Mouse (Mus musculus): Measurements from ENCODE around the gene Krt7. TPM values are rescaled to one million over a fixed set of nuclear protein-coding genes. Genes with fewer than 3 reads are reported as not detected.
A peak's percentile ranks its signal among the peaks of the same experiment; 100 is the strongest.

The Krt7 gene
- polyA plus RNA-seq, 1 experiment from 2014 or later = 86.1 TPM

- no peak overlapping the region for H3K4me3 ChIP-seq (ENCODE audit: low read depth, low read length)
- no peaks in the 10 kb centered on the region for H3K27me3 ChIP-seq (replicated peaks; ENCODE audit: control insufficient read depth, insufficient read depth, low read length)
- H3K27ac ChIP-seq (ENCODE audit: low read depth, low read length) = no peak overlapping the region
- H3K9ac ChIP-seq (ENCODE audit: low read depth, low read length) = no peak overlapping the region
- no peaks in the 10 kb centered on the region for H3K9me3 ChIP-seq (ENCODE audit: control insufficient read depth)
- no peaks in the 10 kb centered on the region; the same call in 1 of the 2 replicates for H3K4me1 ChIP-seq (replicated peaks; ENCODE audit: control insufficient read depth, insufficient read depth, low read length)
- 83% methylated on average over 3 of the region's 3 CpGs for WGBS
- TF ChIP-seq CTCF (IDR thresholded peaks at IDR 0.05; ENCODE audit: low read depth) = no peak
- no peak overlapping the region for H3K4me2 ChIP-seq (replicated peaks; ENCODE audit: low read depth)
- ATAC-seq = no peak
- 0 out of 2 replicates have a peak, but pooled peaks cover 6% of the 10 kb centered on the region for H3K36me3 ChIP-seq (ENCODE audit: control insufficient read depth, insufficient read depth)
These were observed 13.9 kb upstream of the Krt7 start for GRCm38 (mm10) chr15:101396921-101397320.

- WGBS = 41% methylated on average over 2 of the region's 2 CpGs
These were observed 13.2 kb upstream of the Krt7 start for GRCm38 (mm10) chr15:101397683-101398082.

DNA sequence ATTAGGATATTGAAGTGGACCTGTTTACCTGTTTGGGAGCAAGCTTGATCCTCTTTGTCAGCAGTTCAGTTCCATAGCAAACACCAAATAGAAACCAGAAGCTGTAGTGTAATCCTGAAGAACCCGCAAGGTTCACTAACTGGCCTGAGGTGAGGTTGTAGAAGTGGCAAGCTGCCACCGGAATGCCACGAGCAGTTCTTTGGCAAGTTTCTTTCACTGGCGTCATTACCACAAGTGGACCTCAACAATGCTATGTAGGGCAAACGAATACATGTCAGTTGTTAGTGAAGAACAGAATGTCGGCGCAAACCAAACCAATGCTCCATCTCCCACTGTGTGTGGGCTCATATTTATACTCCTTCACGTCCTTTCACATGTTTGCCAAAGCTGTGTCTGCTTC, 12.6 kb upstream of the Krt7 start:
- Histone ChIP-seq H3K27ac (ENCODE audit: low read depth, low read length) (no peak overlapping the region), H3K27me3 (replicated peaks; ENCODE audit: control insufficient read depth, insufficient read depth, low read length) (no peaks in the 10 kb centered on the region), H3K4me2 (replicated peaks; ENCODE audit: low read depth) (no peak overlapping the region), H3K9ac (ENCODE audit: low read depth, low read length) (no peak overlapping the region), H3K36me3 (ENCODE audit: control insufficient read depth, insufficient read depth) (0 out of 2 replicates have a peak, but pooled peaks cover 6% of the 10 kb centered on the region), H3K4me3 (ENCODE audit: low read depth, low read length) (no peak overlapping the region), H3K4me1 (replicated peaks; ENCODE audit: control insufficient read depth, insufficient read depth, low read length) (no peaks in the 10 kb centered on the region; the same call in 1 of the 2 replicates), H3K9me3 (ENCODE audit: control insufficient read depth) (no peaks in the 10 kb centered on the region)
- ATAC-seq = no peak
- 83% methylated on average over 8 of the region's 8 CpGs for WGBS
- no peak for TF ChIP-seq CTCF (IDR thresholded peaks at IDR 0.05; ENCODE audit: low read depth)

More at GRCm38 (mm10) chr15:101397683-101398082, 13.2 kb upstream of the Krt7 start:
- no peak overlapping the region for H3K4me3 ChIP-seq (ENCODE audit: low read depth, low read length)
- H3K36me3 ChIP-seq (ENCODE audit: control insufficient read depth, insufficient read depth) = 0 out of 2 replicates have a peak, but pooled peaks cover 6% of the 10 kb centered on the region
- H3K4me2 ChIP-seq (replicated peaks; ENCODE audit: low read depth) = no peak overlapping the region
- no peaks in the 10 kb centered on the region for H3K27me3 ChIP-seq (replicated peaks; ENCODE audit: control insufficient read depth, insufficient read depth, low read length)
- H3K27ac ChIP-seq (ENCODE audit: low read depth, low read length) = no peak overlapping the region
- no peaks in the 10 kb centered on the region for H3K9me3 ChIP-seq (ENCODE audit: control insufficient read depth)
- ATAC-seq = peak; percentile 53
- H3K9ac ChIP-seq (ENCODE audit: low read depth, low read length) = no peak overlapping the region
- no peak for TF ChIP-seq CTCF (IDR thresholded peaks at IDR 0.05; ENCODE audit: low read depth)
- no peaks in the 10 kb centered on the region; the same call in 1 of the 2 replicates for H3K4me1 ChIP-seq (replicated peaks; ENCODE audit: control insufficient read depth, insufficient read depth, low read length)

DNA sequence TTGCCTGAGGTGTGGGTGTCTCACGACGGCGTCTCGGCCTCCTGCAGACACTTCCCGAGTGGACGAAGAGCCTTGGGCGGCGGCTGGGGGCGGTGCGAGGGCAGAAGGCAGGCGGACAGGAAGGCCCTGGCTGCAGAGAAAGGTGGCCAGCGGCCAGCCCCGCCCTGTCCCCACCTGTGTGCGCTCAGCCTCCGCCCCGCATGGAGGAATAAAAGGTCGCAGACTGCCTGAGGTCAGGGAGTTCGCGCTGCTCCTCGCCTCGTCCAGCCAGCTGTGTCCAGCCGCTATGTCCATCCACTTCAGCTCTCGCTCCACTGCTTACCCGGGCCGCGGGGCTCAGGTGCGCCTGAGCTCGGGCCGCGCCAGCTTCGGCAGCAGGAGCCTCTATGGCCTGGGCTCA, 1.3 kb downstream of the Krt7 start:
- Histone ChIP-seq H3K4me1 (replicated peaks; ENCODE audit: control insufficient read depth, insufficient read depth, low read length) (0 out of 2 replicates have a peak, but pooled peaks cover 7% of the 10 kb centered on the region), H3K27ac (ENCODE audit: low read depth, low read length) (0 out of 2 replicates have a peak overlapping the region, but pooled peaks have one; percentile 41), H3K9me3 (ENCODE audit: control insufficient read depth) (no peaks in the 10 kb centered on the region), H3K9ac (ENCODE audit: low read depth, low read length) (peak overlapping the region; percentile 43), H3K4me2 (replicated peaks; ENCODE audit: low read depth) (peak overlapping the region; percentile 64), H3K36me3 (ENCODE audit: control insufficient read depth, insufficient read depth) (no peaks in the 10 kb centered on the region), H3K27me3 (replicated peaks; ENCODE audit: control insufficient read depth, insufficient read depth, low read length) (no peaks in the 10 kb centered on the region), H3K4me3 (ENCODE audit: low read depth, low read length) (peak overlapping the region; percentile 36)
- ATAC-seq = peak; percentile 61
- WGBS = 18% methylated on average over 31 of the region's 31 CpGs
- no peak for TF ChIP-seq CTCF (IDR thresholded peaks at IDR 0.05; ENCODE audit: low read depth)

DNA sequence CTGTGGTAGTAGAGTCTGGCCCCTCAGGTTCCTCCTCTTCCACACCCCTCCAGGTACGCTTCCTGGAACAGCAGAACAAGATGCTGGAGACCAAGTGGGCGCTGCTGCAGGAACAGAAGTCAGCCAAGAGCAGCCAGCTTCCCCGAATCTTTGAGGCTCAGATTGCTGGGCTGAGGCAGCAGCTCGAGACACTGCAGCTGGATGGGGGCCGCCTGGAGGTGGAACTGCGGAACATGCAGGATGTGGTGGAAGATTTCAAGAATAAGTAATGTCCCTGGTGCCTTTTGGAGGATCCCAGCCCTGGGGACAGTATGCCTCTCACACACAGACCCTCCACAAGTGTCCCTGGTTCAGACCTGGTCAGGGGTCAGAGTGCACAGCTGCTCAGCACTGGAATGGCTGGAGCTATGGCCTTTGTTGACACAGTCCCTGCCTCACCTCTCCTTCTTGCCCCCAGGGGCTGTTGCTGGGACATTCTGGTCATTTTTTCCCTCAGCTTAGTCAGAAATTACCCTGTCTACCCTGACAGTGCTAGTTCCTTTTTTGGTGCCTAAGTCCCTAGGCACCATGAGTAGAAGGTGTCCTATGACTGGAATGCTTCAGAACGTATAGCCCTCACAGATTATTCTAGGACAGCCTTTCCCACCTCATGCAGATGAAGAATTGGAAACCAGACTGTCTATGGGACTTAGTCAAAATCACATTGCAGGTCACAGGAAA, 3.2 kb downstream of the Krt7 start:
- Histone ChIP-seq H3K27me3 (replicated peaks; ENCODE audit: control insufficient read depth, insufficient read depth, low read length) (no peaks in the 10 kb centered on the region), H3K4me2 (replicated peaks; ENCODE audit: low read depth) (peak overlapping the region; percentile 64), H3K9ac (ENCODE audit: low read depth, low read length) (no peak overlapping the region), H3K4me3 (ENCODE audit: low read depth, low read length) (no peak overlapping the region), H3K4me1 (replicated peaks; ENCODE audit: control insufficient read depth, insufficient read depth, low read length) (0 out of 2 replicates have a peak, but pooled peaks cover 7% of the 10 kb centered on the region), H3K27ac (ENCODE audit: low read depth, low read length) (peak overlapping the region; percentile 50; the same call in 1 of the 2 replicates), H3K9me3 (ENCODE audit: control insufficient read depth) (no peaks in the 10 kb centered on the region), H3K36me3 (ENCODE audit: control insufficient read depth, insufficient read depth) (no peaks in the 10 kb centered on the region)
- ATAC-seq = no peak
- 47% methylated on average over 7 of the region's 7 CpGs for WGBS
- TF ChIP-seq CTCF (IDR thresholded peaks at IDR 0.05; ENCODE audit: low read depth) = peak; percentile 50

DNA sequence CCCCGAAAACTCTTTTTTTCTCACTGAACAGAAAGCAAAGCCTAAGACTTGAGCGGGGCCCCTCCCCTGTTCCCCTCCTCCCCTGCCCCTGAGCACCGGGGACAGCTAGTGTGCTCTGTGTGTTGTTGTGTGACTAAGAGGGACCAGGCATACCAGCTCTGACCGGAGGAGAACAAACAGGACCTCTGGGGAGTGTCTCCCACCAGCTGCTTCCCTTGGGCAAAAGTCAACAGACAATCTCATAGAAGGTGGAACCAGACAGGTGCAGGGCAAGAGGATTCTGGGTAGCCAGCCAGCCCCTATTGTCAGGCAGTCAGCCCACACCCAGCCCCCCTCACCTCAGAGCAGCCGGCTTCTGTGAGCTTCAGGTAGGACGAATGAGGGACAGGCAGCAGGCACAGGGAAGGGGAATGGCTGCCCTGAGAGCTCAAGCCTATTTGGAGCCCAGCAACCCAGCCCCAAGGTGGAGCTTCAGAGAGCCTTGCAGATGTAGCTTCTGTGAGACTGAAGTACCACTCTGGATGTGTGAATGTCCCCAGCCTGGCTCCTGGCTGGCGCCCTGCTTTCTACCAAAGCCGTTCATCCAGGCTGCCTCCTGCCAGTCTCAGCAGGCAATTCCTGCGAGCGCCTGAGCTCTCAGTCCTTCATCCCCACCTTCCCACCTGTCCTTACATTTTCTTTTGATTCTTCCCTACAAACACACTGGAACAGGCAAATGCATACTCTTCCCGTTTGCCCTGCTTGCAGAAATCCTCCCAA, 4.1 kb downstream of the Krt7 start:
- no peak overlapping the region for H3K4me3 ChIP-seq (ENCODE audit: low read depth, low read length)
- 0 out of 2 replicates have a peak, but pooled peaks cover 8% of the 10 kb centered on the region for H3K36me3 ChIP-seq (ENCODE audit: control insufficient read depth, insufficient read depth)
- no peak overlapping the region for H3K9ac ChIP-seq (ENCODE audit: low read depth, low read length)
- H3K27me3 ChIP-seq (replicated peaks; ENCODE audit: control insufficient read depth, insufficient read depth, low read length) = no peaks in the 10 kb centered on the region
- H3K27ac ChIP-seq (ENCODE audit: low read depth, low read length) = no peak overlapping the region
- H3K9me3 ChIP-seq (ENCODE audit: control insufficient read depth) = no peaks in the 10 kb centered on the region
- 34% methylated on average over 11 of the region's 11 CpGs for WGBS
- 0 out of 2 replicates have a peak, but pooled peaks cover 7% of the 10 kb centered on the region for H3K4me1 ChIP-seq (replicated peaks; ENCODE audit: control insufficient read depth, insufficient read depth, low read length)
- peak overlapping the region; percentile 32 for H3K4me2 ChIP-seq (replicated peaks; ENCODE audit: low read depth)
- no peak for TF ChIP-seq CTCF (IDR thresholded peaks at IDR 0.05; ENCODE audit: low read depth)
- ATAC-seq = peak; percentile 64
